Mouse (Mus musculus): ENCODE results near the gene Pgap2. TPM values are rescaled to one million over a fixed set of nuclear protein-coding genes. Genes with fewer than 3 reads are reported as not detected.
A peak's percentile ranks its signal among the peaks of the same experiment; 100 is the strongest.

Gene Pgap2
- polyA plus RNA-seq, 1 experiment = 15.1 TPM

DNA sequence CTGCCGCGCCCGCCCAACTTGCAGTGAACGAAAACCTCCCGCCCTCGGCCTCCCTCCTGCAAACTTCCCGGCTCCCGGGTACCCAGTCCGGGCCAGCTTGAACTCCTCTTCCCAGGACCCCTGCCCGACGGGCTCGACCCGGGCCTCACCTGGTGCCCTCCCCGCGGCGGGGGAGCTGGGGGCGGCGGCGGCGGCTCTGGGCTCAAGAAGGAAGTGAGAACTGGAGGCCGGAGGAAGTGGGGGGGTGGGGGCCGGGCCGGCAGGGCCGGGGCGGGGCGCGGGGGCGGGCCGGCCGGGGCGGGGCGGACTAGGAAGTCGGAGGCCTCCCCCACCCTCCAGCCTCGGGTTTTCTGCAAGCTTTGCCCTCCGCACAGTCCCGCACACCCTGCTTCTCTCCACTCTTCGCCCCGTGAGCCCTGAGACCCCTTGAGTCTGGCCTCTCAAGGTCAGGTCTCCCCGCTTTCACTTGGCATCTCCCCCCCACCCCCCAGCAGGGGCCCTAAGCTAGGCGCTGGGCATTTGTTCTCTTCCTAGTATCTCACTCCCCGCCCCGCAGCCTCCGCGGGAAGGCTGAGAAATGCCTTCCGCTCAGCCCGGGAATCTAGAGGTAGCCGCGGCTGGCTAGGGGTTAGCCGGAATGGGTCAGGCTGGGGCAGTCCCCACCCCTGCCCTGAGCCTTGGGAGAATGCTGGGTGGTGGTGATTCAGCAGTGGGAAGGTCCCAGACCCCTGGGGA, 40.1 kb downstream of the Pgap2 start:
- no peak for TF ChIP-seq GATA1 (IDR thresholded peaks at IDR 0.05; ENCODE audit: low read length)

- no peak for TF ChIP-seq GATA1 (IDR thresholded peaks at IDR 0.05; ENCODE audit: low read length)
Measured at GRCm38 (mm10) chr7:102250631-102251214, 40.7 kb downstream of the Pgap2 start.

GRCm38 (mm10) chr7:102253631-102254030, 43.6 kb downstream of the Pgap2 start:
- no peak for TF ChIP-seq GATA1 (IDR thresholded peaks at IDR 0.05; ENCODE audit: low read length)

- TF ChIP-seq GATA1 (IDR thresholded peaks at IDR 0.05; ENCODE audit: low read length) = no peak
Measured at GRCm38 (mm10) chr7:102255954-102256353, 45.9 kb downstream of the Pgap2 start, which contains the start of gene Rhog. Gene Rhog (minus strand): TSS chr7:102256054.

- no peak for TF ChIP-seq GATA1 (IDR thresholded peaks at IDR 0.05; ENCODE audit: low read length)
Measured at GRCm38 (mm10) chr7:102256636-102257035, 46.6 kb downstream of the Pgap2 start.

DNA sequence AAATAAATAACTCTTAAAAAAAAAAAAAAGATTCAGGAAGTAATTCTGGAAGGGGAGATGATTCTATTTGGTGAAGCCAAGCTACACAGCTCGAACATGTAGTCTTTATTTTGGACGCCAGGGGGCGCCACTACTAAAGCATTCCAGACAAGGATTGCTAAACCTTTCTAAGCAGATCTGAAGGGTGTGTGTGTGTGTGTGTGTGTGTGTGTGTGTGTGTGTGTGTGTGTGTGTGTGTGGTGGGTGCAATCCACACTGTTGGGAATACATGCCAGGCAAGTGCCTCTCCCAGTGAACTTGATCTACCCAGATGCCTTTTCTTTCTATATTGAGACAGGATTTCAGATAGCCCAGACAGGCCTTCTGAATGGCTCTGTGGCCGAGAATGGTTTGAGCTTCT, 48.2 kb downstream of the Pgap2 start:
- no peak for TF ChIP-seq GATA1 (IDR thresholded peaks at IDR 0.05; ENCODE audit: low read length)

DNA sequence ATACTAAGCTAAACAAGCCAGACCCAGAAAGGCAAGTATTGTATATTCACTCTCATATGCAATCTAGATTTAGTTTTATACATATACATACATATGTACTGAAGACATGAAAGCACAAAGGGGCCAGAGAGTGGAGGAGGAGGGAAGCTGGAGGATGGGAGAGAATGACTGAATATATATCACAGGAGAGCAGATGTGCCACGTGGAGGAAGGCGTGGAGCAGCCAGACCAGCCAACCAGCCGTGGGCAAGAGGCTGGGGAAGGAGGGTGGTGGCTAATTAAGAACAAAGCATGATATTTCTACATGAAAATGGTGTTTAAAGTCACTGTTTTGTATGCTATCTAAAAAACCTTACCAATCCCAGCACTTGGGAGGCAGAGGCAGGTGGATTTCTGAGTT, 48.7 kb downstream of the Pgap2 start:
- TF ChIP-seq GATA1 (IDR thresholded peaks at IDR 0.05; ENCODE audit: low read length) = no peak

GRCm38 (mm10) chr7:102259716-102260479, 49.9 kb downstream of the Pgap2 start:
- TF ChIP-seq GATA1 (IDR thresholded peaks at IDR 0.05; ENCODE audit: low read length) = no peak

DNA sequence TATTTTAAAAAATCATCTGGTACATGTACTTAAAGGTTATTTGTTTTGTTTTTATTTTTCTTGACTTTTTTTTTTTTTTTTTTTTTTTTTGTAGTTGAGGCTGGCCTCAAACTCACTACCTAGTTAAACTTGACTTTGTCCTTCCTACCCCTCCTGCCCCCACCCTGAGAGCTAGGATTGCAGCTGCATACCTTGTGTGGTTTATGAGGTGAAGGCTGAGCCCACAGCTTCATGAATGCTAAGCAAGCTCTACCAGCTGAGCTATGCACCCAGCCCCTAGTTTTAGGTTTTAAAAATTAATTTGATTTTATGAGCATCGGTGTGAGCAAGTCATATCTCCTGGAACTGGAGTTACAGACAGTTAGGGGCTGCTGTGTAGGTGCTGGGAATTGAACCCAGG, 50.5 kb downstream of the Pgap2 start:
- no peak for TF ChIP-seq GATA1 (IDR thresholded peaks at IDR 0.05; ENCODE audit: low read length)

DNA sequence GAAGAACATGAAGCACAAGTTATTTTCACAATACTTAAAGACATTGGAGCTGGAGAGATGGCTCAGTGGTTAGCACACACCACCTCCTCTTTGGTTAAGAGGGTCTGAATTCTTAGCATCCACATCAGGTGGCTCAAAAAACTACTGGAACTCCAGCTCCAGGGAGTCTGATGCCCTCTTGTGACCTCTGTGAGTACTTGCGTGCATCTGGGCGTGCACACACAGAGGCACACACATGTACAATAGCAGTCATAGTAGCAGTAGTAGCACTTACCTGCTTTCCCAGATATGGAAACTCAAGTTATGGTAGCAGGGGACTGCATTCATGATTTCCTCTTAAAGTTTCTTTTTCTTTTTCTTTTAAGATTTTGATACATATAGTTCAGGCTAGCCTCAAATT, 53.0 kb downstream of the Pgap2 start:
- TF ChIP-seq GATA1 (IDR thresholded peaks at IDR 0.05; ENCODE audit: low read length) = no peak

DNA sequence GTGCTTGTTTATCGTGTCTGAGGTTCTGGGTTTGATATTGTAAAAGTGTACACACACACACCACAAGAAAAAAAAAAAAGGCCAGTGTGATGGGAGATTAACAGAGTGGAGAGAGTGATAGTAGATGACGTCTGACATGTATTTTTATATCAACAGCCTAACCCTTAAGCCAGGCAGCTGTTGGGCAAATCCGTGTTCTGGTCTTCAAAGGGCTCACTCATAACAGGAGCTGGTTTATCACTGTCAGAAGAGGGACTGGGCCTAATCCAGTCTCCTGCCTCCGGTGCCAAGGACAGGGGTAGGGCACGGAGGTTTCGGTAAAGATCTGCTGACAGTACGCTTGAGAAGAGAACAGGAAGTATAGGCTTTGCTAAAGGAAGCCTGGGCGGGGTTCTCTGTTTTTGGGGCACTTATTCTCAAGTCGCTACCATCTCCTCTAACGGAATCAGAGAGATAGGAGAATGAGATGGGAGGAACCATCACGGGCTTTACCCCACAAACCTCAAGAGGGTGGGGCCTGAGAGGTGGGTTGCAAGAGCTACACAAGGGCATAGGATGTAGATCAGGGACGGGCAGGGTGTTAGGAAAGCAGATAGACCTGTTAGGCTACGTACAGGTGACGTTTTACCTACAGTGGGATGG, 56.5 kb downstream of the Pgap2 start:
- TF ChIP-seq GATA1 (IDR thresholded peaks at IDR 0.05; ENCODE audit: low read length) = peak; percentile 11

GRCm38 (mm10) chr7:102267113-102267579, 57.1 kb downstream of the Pgap2 start:
- no peak for TF ChIP-seq GATA1 (IDR thresholded peaks at IDR 0.05; ENCODE audit: low read length)

DNA sequence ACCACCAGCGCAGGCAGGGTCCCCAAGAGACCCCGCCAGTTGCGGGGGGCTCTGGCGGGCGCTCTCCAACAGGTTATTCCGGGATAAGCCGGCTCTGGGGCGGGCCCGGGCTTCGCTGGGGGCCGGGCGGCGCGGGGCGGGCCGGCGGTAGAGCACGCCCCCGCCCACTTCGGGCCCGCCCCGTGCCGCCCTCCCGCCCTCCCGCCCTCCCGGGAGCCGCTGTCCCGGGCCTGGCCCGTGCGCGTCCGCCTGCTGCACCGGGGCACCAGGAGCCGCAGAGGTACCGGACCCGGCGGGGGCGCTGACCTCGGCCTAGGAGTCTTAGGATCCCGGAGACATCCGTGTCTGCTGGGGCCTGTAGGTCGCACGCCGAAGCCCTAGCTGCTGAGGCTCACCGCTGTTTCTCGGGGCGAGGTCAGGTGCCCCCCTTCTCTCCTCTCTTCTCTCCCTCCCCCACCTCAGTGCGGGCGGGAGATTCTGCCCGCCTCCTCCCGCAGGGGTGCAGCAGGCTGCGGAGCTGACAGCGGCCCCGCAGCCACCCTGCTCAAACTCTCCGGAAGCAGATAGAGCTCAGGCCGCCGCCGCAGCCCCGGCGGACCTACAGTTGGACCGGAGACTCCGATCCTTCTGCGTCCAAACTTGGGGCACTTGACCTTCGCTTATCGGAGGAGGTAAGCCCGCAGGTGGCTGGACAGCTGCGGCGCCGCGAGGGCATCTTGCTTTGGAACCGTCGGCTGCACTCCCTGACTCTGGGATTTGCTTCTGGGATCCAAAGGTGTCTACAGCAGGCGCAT, 57.8 kb downstream of the Pgap2 start, which contains the start of gene Stim1:
TSS of gene Stim1 (plus strand) at position 206 of the 794 bp plus-strand sequence.
- TF ChIP-seq GATA1 (IDR thresholded peaks at IDR 0.05; ENCODE audit: low read length) = no peak

DNA sequence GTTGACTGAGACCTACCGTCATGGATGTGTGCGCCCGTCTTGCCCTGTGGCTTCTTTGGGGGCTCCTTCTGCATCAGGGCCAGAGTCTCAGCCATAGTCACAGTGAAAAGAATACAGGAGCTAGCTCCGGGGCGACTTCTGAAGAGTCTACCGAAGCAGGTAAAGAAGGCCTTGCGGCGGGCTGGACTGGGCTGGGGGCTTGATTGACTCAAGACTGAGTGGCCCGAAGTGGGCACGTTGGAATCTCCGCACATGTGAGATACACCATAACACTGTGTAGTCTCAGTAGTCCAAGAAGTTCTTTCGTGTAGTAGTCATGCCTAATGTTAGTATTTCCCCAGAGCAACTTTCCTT, 58.4 kb downstream of the Pgap2 start:
- TF ChIP-seq GATA1 (IDR thresholded peaks at IDR 0.05; ENCODE audit: low read length) = no peak

GRCm38 (mm10) chr7:102272422-102272948, 62.5 kb downstream of the Pgap2 start:
- no peak for TF ChIP-seq GATA1 (IDR thresholded peaks at IDR 0.05; ENCODE audit: low read length)

Data from G1E-ER4 (cell line).